Mouse (Mus musculus): ENCODE data around the gene Sestd1.

GRCm38 (mm10) chr2:77284281-77284899 is 4.0 kb upstream of the Sestd1 start:
- TF ChIP-seq POLR2A (IDR thresholded peaks at IDR 0.05; ENCODE audit: borderline replicate concordance, extremely low read depth, low read depth, low read length) (no peak), CTCF (IDR thresholded peaks at IDR 0.05; ENCODE audit: insufficient read depth, low read length) (no peak)

Data from lung, adult 2 months (tissue).